Mouse (Mus musculus): ENCODE measurements around the gene Mecp2. TPM values are rescaled to one million over a fixed set of nuclear protein-coding genes. Genes with fewer than 3 reads are reported as not detected.
A peak's percentile ranks its signal among the peaks of the same experiment; 100 is the strongest.

The Mecp2 gene
- polyA plus RNA-seq, 1 experiment from 2014 or later: 15.5 TPM

- H3K4me3 ChIP-seq (replicated peaks; ENCODE audit: low read length): no peak overlapping the region
- H3K4me2 ChIP-seq (replicated peaks): no peak overlapping the region
- H3K27me3 ChIP-seq (ENCODE audit: control insufficient read depth, insufficient read depth, low read length): no peaks in the 10 kb centered on the region
- no peaks in the 10 kb centered on the region for H3K9me3 ChIP-seq (ENCODE audit: control insufficient read depth, low read length)
- H3K27ac ChIP-seq: no peak overlapping the region
- whole genome bisulfite sequencing: 82% methylated on average over 1 of the region's 1 CpGs
- no peak overlapping the region for H3K9ac ChIP-seq
- peaks cover 9% of the 10 kb centered on the region for H3K36me3 ChIP-seq (replicated peaks; ENCODE audit: control insufficient read depth, insufficient read depth)
- ATAC-seq (ENCODE audit: low FRiP score) (no peak), DNase-seq (ENCODE audit: low spot score) (no peak)
- no peaks in the 10 kb centered on the region for H3K4me1 ChIP-seq (replicated peaks; ENCODE audit: control insufficient read depth, insufficient read depth, low read length)
Measured at GRCm38 (mm10) chrX:74030000-74030399, 105.2 kb downstream of the Mecp2 start.

- Histone ChIP-seq H3K27ac (peak within 1 kb of the TSS; percentile 85), H3K4me1 (replicated peaks; ENCODE audit: control insufficient read depth, insufficient read depth, low read length) (peaks cover 7% of the 10 kb centered on the region), H3K9ac (peak within 1 kb of the TSS; percentile 83), H3K9me3 (ENCODE audit: control insufficient read depth, low read length) (no peaks in the 10 kb centered on the region), H3K36me3 (replicated peaks; ENCODE audit: control insufficient read depth, insufficient read depth) (peaks cover 3% of the 10 kb centered on the region; the same call in 1 of the 2 replicates), H3K4me2 (replicated peaks) (peak within 1 kb of the TSS; percentile 60), H3K4me3 (replicated peaks; ENCODE audit: low read length) (peak within 1 kb of the TSS; percentile 55), H3K27me3 (ENCODE audit: control insufficient read depth, insufficient read depth, low read length) (no peaks in the 10 kb centered on the region)
- DNase-seq (ENCODE audit: low spot score) (peak; percentile 79), ATAC-seq (ENCODE audit: low FRiP score) (peak; percentile 89)
- WGBS: 20% methylated on average over 52 of the region's 72 CpGs
Measured at GRCm38 (mm10) chrX:74023188-74024049, 111.7 kb downstream of the Mecp2 start, which contains the start of gene Irak1. TSS of gene Irak1 (minus strand) at chrX:74023918.

GRCm38 (mm10) chrX:74022795-74023187 is 112.4 kb downstream of the Mecp2 start:
- Histone ChIP-seq H3K4me2 (replicated peaks) (peak overlapping the region; percentile 60), H3K4me3 (replicated peaks; ENCODE audit: low read length) (peak overlapping the region; percentile 55), H3K9me3 (ENCODE audit: control insufficient read depth, low read length) (no peaks in the 10 kb centered on the region), H3K36me3 (replicated peaks; ENCODE audit: control insufficient read depth, insufficient read depth) (peaks cover 3% of the 10 kb centered on the region; the same call in 1 of the 2 replicates), H3K9ac (peak overlapping the region; percentile 83), H3K27ac (peak overlapping the region; percentile 85; the same call in 1 of the 2 replicates), H3K4me1 (replicated peaks; ENCODE audit: control insufficient read depth, insufficient read depth, low read length) (peaks cover 7% of the 10 kb centered on the region), H3K27me3 (ENCODE audit: control insufficient read depth, insufficient read depth, low read length) (no peaks in the 10 kb centered on the region)
- WGBS: 25% methylated on average over 4 of the region's 6 CpGs
- ATAC-seq (ENCODE audit: low FRiP score) (no peak; the same call in 1 of the 2 replicates), DNase-seq (ENCODE audit: low spot score) (no peak)

GRCm38 (mm10) chrX:74014597-74014996 is 120.6 kb downstream of the Mecp2 start:
- WGBS: 91% methylated on average over 1 of the region's 1 CpGs
- H3K4me1 ChIP-seq (replicated peaks; ENCODE audit: control insufficient read depth, insufficient read depth, low read length): no peaks in the 10 kb centered on the region

GRCm38 (mm10) chrX:74008063-74008462 is 127.1 kb downstream of the Mecp2 start:
- no peak for ATAC-seq (ENCODE audit: low FRiP score)
- H3K36me3 ChIP-seq (replicated peaks; ENCODE audit: control insufficient read depth, insufficient read depth): no peaks in the 10 kb centered on the region
- DNase-seq (ENCODE audit: low spot score): no peak
- H3K4me2 ChIP-seq (replicated peaks): no peak overlapping the region
- no peak overlapping the region for H3K27ac ChIP-seq
- H3K4me1 ChIP-seq (replicated peaks; ENCODE audit: control insufficient read depth, insufficient read depth, low read length): no peaks in the 10 kb centered on the region
- H3K9me3 ChIP-seq (ENCODE audit: control insufficient read depth, low read length): no peaks in the 10 kb centered on the region
- WGBS: 19% methylated on average over 8 of the region's 8 CpGs
- H3K9ac ChIP-seq: no peak overlapping the region
- no peaks in the 10 kb centered on the region for H3K27me3 ChIP-seq (ENCODE audit: control insufficient read depth, insufficient read depth, low read length)
- no peak overlapping the region for H3K4me3 ChIP-seq (replicated peaks; ENCODE audit: low read length)

More at GRCm38 (mm10) chrX:74014597-74014996, 120.6 kb downstream of the Mecp2 start:
- H3K36me3 ChIP-seq (replicated peaks; ENCODE audit: control insufficient read depth, insufficient read depth): peaks cover 3% of the 10 kb centered on the region; the same call in 1 of the 2 replicates
- H3K27ac ChIP-seq: no peak overlapping the region
- DNase-seq (ENCODE audit: low spot score) (no peak), ATAC-seq (ENCODE audit: low FRiP score) (no peak)
- H3K4me2 ChIP-seq (replicated peaks): no peak overlapping the region
- no peaks in the 10 kb centered on the region for H3K27me3 ChIP-seq (ENCODE audit: control insufficient read depth, insufficient read depth, low read length)
- H3K9me3 ChIP-seq (ENCODE audit: control insufficient read depth, low read length): no peaks in the 10 kb centered on the region
- no peak overlapping the region for H3K9ac ChIP-seq
- no peak overlapping the region for H3K4me3 ChIP-seq (replicated peaks; ENCODE audit: low read length)

- no peak for ATAC-seq (ENCODE audit: low FRiP score)
- 77% methylated on average over 21 of the region's 21 CpGs for WGBS
- Histone ChIP-seq H3K9me3 (ENCODE audit: control insufficient read depth, low read length) (no peaks in the 10 kb centered on the region), H3K4me3 (replicated peaks; ENCODE audit: low read length) (no peak overlapping the region), H3K27me3 (ENCODE audit: control insufficient read depth, insufficient read depth, low read length) (no peaks in the 10 kb centered on the region), H3K9ac (0 out of 2 replicates have a peak overlapping the region, but pooled peaks have one; percentile 11), H3K27ac (no peak overlapping the region), H3K4me1 (replicated peaks; ENCODE audit: control insufficient read depth, insufficient read depth, low read length) (no peaks in the 10 kb centered on the region), H3K36me3 (replicated peaks; ENCODE audit: control insufficient read depth, insufficient read depth) (no peaks in the 10 kb centered on the region), H3K4me2 (replicated peaks) (no peak overlapping the region)
- no peak for DNase-seq (ENCODE audit: low spot score)
Measured at GRCm38 (mm10) chrX:74006401-74006800, 128.8 kb downstream of the Mecp2 start.

- no peak overlapping the region for H3K27ac ChIP-seq
- ATAC-seq (ENCODE audit: low FRiP score) (no peak), DNase-seq (ENCODE audit: low spot score) (no peak)
- no peak overlapping the region for H3K9ac ChIP-seq
- H3K9me3 ChIP-seq (ENCODE audit: control insufficient read depth, low read length): no peaks in the 10 kb centered on the region
- H3K4me2 ChIP-seq (replicated peaks): no peak overlapping the region
- H3K4me3 ChIP-seq (replicated peaks; ENCODE audit: low read length): no peak overlapping the region
- no peaks in the 10 kb centered on the region for H3K27me3 ChIP-seq (ENCODE audit: control insufficient read depth, insufficient read depth, low read length)
- H3K36me3 ChIP-seq (replicated peaks; ENCODE audit: control insufficient read depth, insufficient read depth): no peaks in the 10 kb centered on the region
- H3K4me1 ChIP-seq (replicated peaks; ENCODE audit: control insufficient read depth, insufficient read depth, low read length): peaks cover 7% of the 10 kb centered on the region; the same call in 1 of the 2 replicates
- WGBS: 60% methylated on average over 2 of the region's 2 CpGs
Measured at GRCm38 (mm10) chrX:74003644-74004043, 131.5 kb downstream of the Mecp2 start.

GRCm38 (mm10) chrX:74001024-74001423 is 134.1 kb downstream of the Mecp2 start:
- H3K9ac ChIP-seq: no peak overlapping the region
- ATAC-seq (ENCODE audit: low FRiP score) (no peak), DNase-seq (ENCODE audit: low spot score) (no peak)
- H3K36me3 ChIP-seq (replicated peaks; ENCODE audit: control insufficient read depth, insufficient read depth): no peaks in the 10 kb centered on the region
- no peaks in the 10 kb centered on the region for H3K9me3 ChIP-seq (ENCODE audit: control insufficient read depth, low read length)
- no peak overlapping the region for H3K27ac ChIP-seq
- WGBS: 87% methylated on average over 3 of the region's 3 CpGs
- H3K27me3 ChIP-seq (ENCODE audit: control insufficient read depth, insufficient read depth, low read length): no peaks in the 10 kb centered on the region
- H3K4me3 ChIP-seq (replicated peaks; ENCODE audit: low read length): no peak overlapping the region
- no peak overlapping the region for H3K4me2 ChIP-seq (replicated peaks)
- peaks cover 10% of the 10 kb centered on the region; the same call in 1 of the 2 replicates for H3K4me1 ChIP-seq (replicated peaks; ENCODE audit: control insufficient read depth, insufficient read depth, low read length)
